Mouse (Mus musculus) liver, postnatal 0 days (tissue): ENCODE results near the gene Pstpip1.

Source experiments
- CTCF ChIP-seq: sonication (generic); IDR thresholded peaks from 2 replicates; pipeline ENCODE4 v1.5.1; 2016; ENCODE audit warnings: antibody characterized with exemption, low read depth
- EP300 ChIP-seq: IDR thresholded peaks from 2 replicates; pipeline ENCODE4 v1.6.1; 2016; ENCODE audit warnings: antibody characterized with exemption, low read depth, mild to moderate bottlenecking

DNA sequence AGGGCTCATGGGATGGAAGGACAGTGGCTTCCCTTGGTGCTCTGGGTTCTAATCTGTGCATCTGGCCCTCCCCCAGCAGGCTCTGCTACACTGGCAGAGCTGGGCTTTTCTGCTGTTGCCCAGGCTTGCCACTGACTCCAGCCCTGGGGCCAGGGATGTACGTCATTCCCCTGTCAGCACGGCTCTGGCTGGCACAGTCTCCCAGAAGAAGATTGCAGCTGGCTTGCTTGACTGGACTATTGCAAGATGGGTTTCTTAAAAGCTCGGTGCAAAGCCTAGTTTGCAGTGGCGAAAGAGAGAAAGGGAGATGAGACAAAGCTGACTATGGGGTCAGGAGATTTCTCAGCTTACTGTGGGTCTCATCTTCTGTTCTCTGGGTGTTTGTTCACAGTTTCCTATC lies 87.6 kb downstream of the Pstpip1 start:
- TF ChIP-seq EP300 (no peak), CTCF (no peak)
